Mouse (Mus musculus): ENCODE results near the gene 1700003H04Rik. TPM values are rescaled to one million over a fixed set of nuclear protein-coding genes. Genes with fewer than 3 reads are reported as not detected.

1700003H04Rik gene
- not detected in 2 replicates for polyA plus RNA-seq (2015; fragmentation: Nextera tagmentation; extraction: Ambion mirVana)

GRCm38 (mm10) chr3:124581001-124581400, at the start of gene 1700003H04Rik:
Gene 1700003H04Rik (minus strand): TSS chr3:124581101.
- Histone ChIP-seq H3K4me3 (ENCODE audit: low read length) (no peak within 1 kb of the TSS), H3K36me3 (ENCODE audit: control insufficient read depth, insufficient read depth) (no peaks in the 10 kb centered on the region), H3K4me2 (ENCODE audit: low read depth, low read length) (no peak within 1 kb of the TSS), H3K9me3 (replicated peaks; ENCODE audit: control insufficient read depth, low read length) (no peaks in the 10 kb centered on the region), H3K4me1 (ENCODE audit: control insufficient read depth, insufficient read depth, low read length) (no peaks in the 10 kb centered on the region), H3K27ac (ENCODE audit: low read length) (no peak within 1 kb of the TSS), H3K27me3 (ENCODE audit: control insufficient read depth, insufficient read depth, low read length) (no peaks in the 10 kb centered on the region), H3K9ac (ENCODE audit: low read length) (no peak within 1 kb of the TSS)
- ATAC-seq (replicated peaks; ENCODE audit: extremely low read depth, insufficient read depth, low FRiP score) = no peak

GRCm38 (mm10) chr3:124623031-124623430, 42.1 kb upstream of the 1700003H04Rik start:
- H3K4me2 ChIP-seq (ENCODE audit: low read depth, low read length) = no peak overlapping the region
- H3K27me3 ChIP-seq (ENCODE audit: control insufficient read depth, insufficient read depth, low read length) = no peaks in the 10 kb centered on the region
- no peak overlapping the region for H3K4me3 ChIP-seq (ENCODE audit: low read length)
- ATAC-seq (replicated peaks; ENCODE audit: extremely low read depth, insufficient read depth, low FRiP score) = no peak
- no peaks in the 10 kb centered on the region for H3K36me3 ChIP-seq (ENCODE audit: control insufficient read depth, insufficient read depth)
- H3K27ac ChIP-seq (ENCODE audit: low read length) = no peak overlapping the region
- H3K9me3 ChIP-seq (replicated peaks; ENCODE audit: control insufficient read depth, low read length) = no peaks in the 10 kb centered on the region
- WGBS = 61% methylated on average over 3 of the region's 3 CpGs
- no peak overlapping the region for H3K9ac ChIP-seq (ENCODE audit: low read length)
- H3K4me1 ChIP-seq (ENCODE audit: control insufficient read depth, insufficient read depth, low read length) = no peaks in the 10 kb centered on the region

- Histone ChIP-seq H3K27me3 (ENCODE audit: control insufficient read depth, insufficient read depth, low read length) (no peaks in the 10 kb centered on the region), H3K36me3 (ENCODE audit: control insufficient read depth, insufficient read depth) (no peaks in the 10 kb centered on the region), H3K9ac (ENCODE audit: low read length) (no peak overlapping the region), H3K4me1 (ENCODE audit: control insufficient read depth, insufficient read depth, low read length) (no peaks in the 10 kb centered on the region), H3K9me3 (replicated peaks; ENCODE audit: control insufficient read depth, low read length) (no peaks in the 10 kb centered on the region), H3K4me2 (ENCODE audit: low read depth, low read length) (no peak overlapping the region), H3K27ac (ENCODE audit: low read length) (no peak overlapping the region), H3K4me3 (ENCODE audit: low read length) (no peak overlapping the region)
- no peak for ATAC-seq (replicated peaks; ENCODE audit: extremely low read depth, insufficient read depth, low FRiP score)
- WGBS = 51% methylated on average over 1 of the region's 1 CpGs
These were observed 32.4 kb upstream of the 1700003H04Rik start for GRCm38 (mm10) chr3:124613287-124613686.

GRCm38 (mm10) chr3:124609956-124610355, 29.1 kb upstream of the 1700003H04Rik start:
- Histone ChIP-seq H3K27ac (ENCODE audit: low read length) (no peak overlapping the region), H3K9me3 (replicated peaks; ENCODE audit: control insufficient read depth, low read length) (no peaks in the 10 kb centered on the region), H3K9ac (ENCODE audit: low read length) (no peak overlapping the region), H3K4me3 (ENCODE audit: low read length) (no peak overlapping the region), H3K4me2 (ENCODE audit: low read depth, low read length) (no peak overlapping the region), H3K36me3 (ENCODE audit: control insufficient read depth, insufficient read depth) (no peaks in the 10 kb centered on the region), H3K4me1 (ENCODE audit: control insufficient read depth, insufficient read depth, low read length) (no peaks in the 10 kb centered on the region), H3K27me3 (ENCODE audit: control insufficient read depth, insufficient read depth, low read length) (no peaks in the 10 kb centered on the region)
- ATAC-seq (replicated peaks; ENCODE audit: extremely low read depth, insufficient read depth, low FRiP score) = no peak

GRCm38 (mm10) chr3:124606021-124606517, 25.2 kb upstream of the 1700003H04Rik start:
- Histone ChIP-seq H3K4me2 (ENCODE audit: low read depth, low read length) (no peak overlapping the region), H3K4me3 (ENCODE audit: low read length) (no peak overlapping the region), H3K9ac (ENCODE audit: low read length) (no peak overlapping the region), H3K4me1 (ENCODE audit: control insufficient read depth, insufficient read depth, low read length) (no peaks in the 10 kb centered on the region), H3K36me3 (ENCODE audit: control insufficient read depth, insufficient read depth) (no peaks in the 10 kb centered on the region), H3K27me3 (ENCODE audit: control insufficient read depth, insufficient read depth, low read length) (no peaks in the 10 kb centered on the region), H3K27ac (ENCODE audit: low read length) (no peak overlapping the region), H3K9me3 (replicated peaks; ENCODE audit: control insufficient read depth, low read length) (no peaks in the 10 kb centered on the region)
- ATAC-seq (replicated peaks; ENCODE audit: extremely low read depth, insufficient read depth, low FRiP score) = no peak

GRCm38 (mm10) chr3:124605518-124605917, 24.6 kb upstream of the 1700003H04Rik start:
- Histone ChIP-seq H3K27me3 (ENCODE audit: control insufficient read depth, insufficient read depth, low read length) (no peaks in the 10 kb centered on the region), H3K4me1 (ENCODE audit: control insufficient read depth, insufficient read depth, low read length) (no peaks in the 10 kb centered on the region), H3K9ac (ENCODE audit: low read length) (no peak overlapping the region), H3K4me3 (ENCODE audit: low read length) (no peak overlapping the region), H3K27ac (ENCODE audit: low read length) (no peak overlapping the region), H3K4me2 (ENCODE audit: low read depth, low read length) (no peak overlapping the region), H3K9me3 (replicated peaks; ENCODE audit: control insufficient read depth, low read length) (no peaks in the 10 kb centered on the region), H3K36me3 (ENCODE audit: control insufficient read depth, insufficient read depth) (no peaks in the 10 kb centered on the region)
- 66% methylated on average over 1 of the region's 1 CpGs for WGBS
- ATAC-seq (replicated peaks; ENCODE audit: extremely low read depth, insufficient read depth, low FRiP score) = no peak

GRCm38 (mm10) chr3:124597789-124598188, 16.9 kb upstream of the 1700003H04Rik start:
- Histone ChIP-seq H3K27ac (ENCODE audit: low read length) (no peak overlapping the region), H3K4me1 (ENCODE audit: control insufficient read depth, insufficient read depth, low read length) (no peaks in the 10 kb centered on the region), H3K4me3 (ENCODE audit: low read length) (no peak overlapping the region), H3K36me3 (ENCODE audit: control insufficient read depth, insufficient read depth) (no peaks in the 10 kb centered on the region), H3K4me2 (ENCODE audit: low read depth, low read length) (no peak overlapping the region), H3K27me3 (ENCODE audit: control insufficient read depth, insufficient read depth, low read length) (no peaks in the 10 kb centered on the region), H3K9me3 (replicated peaks; ENCODE audit: control insufficient read depth, low read length) (no peaks in the 10 kb centered on the region), H3K9ac (ENCODE audit: low read length) (no peak overlapping the region)
- no peak for ATAC-seq (replicated peaks; ENCODE audit: extremely low read depth, insufficient read depth, low FRiP score)

GRCm38 (mm10) chr3:124587534-124587933, 6.6 kb upstream of the 1700003H04Rik start:
- Histone ChIP-seq H3K4me1 (ENCODE audit: control insufficient read depth, insufficient read depth, low read length) (no peaks in the 10 kb centered on the region), H3K9ac (ENCODE audit: low read length) (no peak overlapping the region), H3K27ac (ENCODE audit: low read length) (no peak overlapping the region), H3K36me3 (ENCODE audit: control insufficient read depth, insufficient read depth) (no peaks in the 10 kb centered on the region), H3K4me3 (ENCODE audit: low read length) (no peak overlapping the region), H3K27me3 (ENCODE audit: control insufficient read depth, insufficient read depth, low read length) (no peaks in the 10 kb centered on the region), H3K9me3 (replicated peaks; ENCODE audit: control insufficient read depth, low read length) (no peaks in the 10 kb centered on the region), H3K4me2 (ENCODE audit: low read depth, low read length) (no peak overlapping the region)
- WGBS = 6% methylated on average over 3 of the region's 3 CpGs
- no peak for ATAC-seq (replicated peaks; ENCODE audit: extremely low read depth, insufficient read depth, low FRiP score)

GRCm38 (mm10) chr3:124585761-124586160, 4.9 kb upstream of the 1700003H04Rik start:
- H3K4me3 ChIP-seq (ENCODE audit: low read length) = no peak overlapping the region
- WGBS = 71% methylated on average over 2 of the region's 2 CpGs

GRCm38 (mm10) chr3:124557317-124557716, 23.6 kb downstream of the 1700003H04Rik start:
- Histone ChIP-seq H3K9ac (ENCODE audit: low read length) (no peak overlapping the region), H3K9me3 (replicated peaks; ENCODE audit: control insufficient read depth, low read length) (no peaks in the 10 kb centered on the region), H3K36me3 (ENCODE audit: control insufficient read depth, insufficient read depth) (no peaks in the 10 kb centered on the region), H3K27ac (ENCODE audit: low read length) (no peak overlapping the region), H3K4me3 (ENCODE audit: low read length) (no peak overlapping the region), H3K4me2 (ENCODE audit: low read depth, low read length) (no peak overlapping the region), H3K4me1 (ENCODE audit: control insufficient read depth, insufficient read depth, low read length) (no peaks in the 10 kb centered on the region), H3K27me3 (ENCODE audit: control insufficient read depth, insufficient read depth, low read length) (no peaks in the 10 kb centered on the region)
- ATAC-seq (replicated peaks; ENCODE audit: extremely low read depth, insufficient read depth, low FRiP score) = no peak
- 80% methylated on average over 2 of the region's 2 CpGs for WGBS

More at GRCm38 (mm10) chr3:124585761-124586160, 4.9 kb upstream of the 1700003H04Rik start:
- H3K36me3 ChIP-seq (ENCODE audit: control insufficient read depth, insufficient read depth) = no peaks in the 10 kb centered on the region
- no peaks in the 10 kb centered on the region for H3K9me3 ChIP-seq (replicated peaks; ENCODE audit: control insufficient read depth, low read length)
- no peak for ATAC-seq (replicated peaks; ENCODE audit: extremely low read depth, insufficient read depth, low FRiP score)
- H3K27me3 ChIP-seq (ENCODE audit: control insufficient read depth, insufficient read depth, low read length) = no peaks in the 10 kb centered on the region
- no peaks in the 10 kb centered on the region for H3K4me1 ChIP-seq (ENCODE audit: control insufficient read depth, insufficient read depth, low read length)
- H3K4me2 ChIP-seq (ENCODE audit: low read depth, low read length) = no peak overlapping the region
- H3K27ac ChIP-seq (ENCODE audit: low read length) = no peak overlapping the region
- no peak overlapping the region for H3K9ac ChIP-seq (ENCODE audit: low read length)

All from heart, embryonic 16.5 days (tissue).